Mouse (Mus musculus): ENCODE results near the gene Gucy2e. TPM values are rescaled to one million over a fixed set of nuclear protein-coding genes. Genes with fewer than 3 reads are reported as not detected.

Gene Gucy2e
- polyA plus RNA-seq, 1 experiment from 2014 or later, result not detected

DNA sequence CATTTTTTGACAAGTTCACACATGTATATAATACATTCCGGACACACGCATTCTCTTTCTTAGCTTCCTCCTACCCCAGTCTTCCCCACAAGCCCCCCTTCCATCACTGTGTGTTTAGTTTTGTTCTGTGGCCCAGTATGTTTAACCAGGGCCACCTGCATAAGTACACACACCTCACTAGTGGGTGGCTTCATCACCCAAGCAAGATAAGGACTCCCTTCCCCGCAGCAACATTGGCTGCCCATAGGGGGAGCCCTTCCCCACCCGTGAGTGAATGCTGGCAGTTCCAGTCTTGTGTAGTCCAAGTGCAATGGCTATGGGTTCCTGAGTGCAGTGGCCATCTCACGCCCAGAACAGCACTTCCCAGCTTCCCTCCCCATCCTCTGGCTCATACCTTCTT, 21.5 kb upstream of the Gucy2e start:
- H3K27ac ChIP-seq (replicated peaks), result no peak overlapping the region
- no peak for ATAC-seq (ENCODE audit: insufficient read depth)
- no peak overlapping the region for H3K4me3 ChIP-seq (replicated peaks)
- H3K4me2 ChIP-seq, result peak overlapping the region; percentile 19; the same call in 1 of the 2 replicates
- H3K9ac ChIP-seq, result no peak overlapping the region
- H3K36me3 ChIP-seq (replicated peaks), result no peaks in the 10 kb centered on the region
- peaks cover 5% of the 10 kb centered on the region for H3K4me1 ChIP-seq (replicated peaks)
- no peaks in the 10 kb centered on the region for H3K9me3 ChIP-seq (replicated peaks)
- 44% methylated on average over 5 of the region's 5 CpGs for whole genome bisulfite sequencing (ENCODE audit: insufficient replicate concordance)
- peaks cover 12% of the 10 kb centered on the region; the same call in 1 of the 2 replicates for H3K27me3 ChIP-seq

DNA sequence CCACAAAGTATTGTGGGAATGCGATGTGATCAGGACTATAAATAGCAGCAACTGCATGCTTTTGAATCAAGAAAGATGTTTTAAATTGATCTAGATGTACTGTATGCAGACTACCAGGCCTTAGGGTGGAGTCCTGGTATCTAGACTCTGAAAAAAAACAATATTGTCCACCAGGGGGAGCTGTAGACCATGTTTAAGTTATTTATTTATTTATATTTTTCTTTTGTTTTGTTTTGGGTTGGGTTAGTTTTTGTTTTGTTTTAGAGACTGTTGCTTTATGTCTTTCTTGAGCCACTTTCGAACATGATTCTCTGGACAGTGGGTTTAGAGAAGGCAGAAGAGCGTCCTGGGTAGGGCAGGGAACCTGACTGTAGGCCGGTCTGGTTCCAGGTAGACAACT, 21.0 kb upstream of the Gucy2e start:
- H3K4me1 ChIP-seq (replicated peaks), result peaks cover 5% of the 10 kb centered on the region
- no peak overlapping the region for H3K27ac ChIP-seq (replicated peaks)
- 39% methylated on average over 4 of the region's 4 CpGs for WGBS (ENCODE audit: insufficient replicate concordance)
- H3K4me3 ChIP-seq (replicated peaks), result no peak overlapping the region
- no peaks in the 10 kb centered on the region for H3K36me3 ChIP-seq (replicated peaks)
- peaks cover 12% of the 10 kb centered on the region; the same call in 1 of the 2 replicates for H3K27me3 ChIP-seq
- ATAC-seq (ENCODE audit: insufficient read depth), result no peak
- no peaks in the 10 kb centered on the region for H3K9me3 ChIP-seq (replicated peaks)
- no peak overlapping the region for H3K9ac ChIP-seq
- H3K4me2 ChIP-seq, result peak overlapping the region; percentile 19; the same call in 1 of the 2 replicates

DNA sequence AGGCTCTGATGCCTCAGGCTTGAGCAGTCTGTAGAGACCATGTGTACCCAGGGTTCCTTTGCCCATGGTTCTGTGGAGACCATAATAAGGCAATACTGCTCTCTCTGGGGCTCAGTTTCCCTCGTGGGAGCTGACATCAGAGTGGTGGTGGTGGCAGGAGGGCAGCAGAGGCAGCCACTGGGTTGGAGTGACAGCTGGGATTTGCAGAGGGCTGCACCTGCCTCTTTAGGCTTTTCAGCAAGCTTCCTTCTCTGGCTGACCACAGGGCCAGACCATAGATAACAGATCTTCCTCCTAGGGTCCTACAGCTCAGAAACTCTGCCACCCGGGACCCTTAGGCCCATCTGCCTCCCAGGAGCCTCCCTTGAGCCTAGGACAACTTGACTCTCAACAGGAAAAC, 20.2 kb upstream of the Gucy2e start:
- peaks cover 12% of the 10 kb centered on the region; the same call in 1 of the 2 replicates for H3K27me3 ChIP-seq
- H3K36me3 ChIP-seq (replicated peaks), result no peaks in the 10 kb centered on the region
- peaks cover 5% of the 10 kb centered on the region for H3K4me1 ChIP-seq (replicated peaks)
- ATAC-seq (ENCODE audit: insufficient read depth), result no peak
- H3K4me3 ChIP-seq (replicated peaks), result no peak overlapping the region
- no peak overlapping the region for H3K27ac ChIP-seq (replicated peaks)
- 40% methylated on average over 2 of the region's 2 CpGs for WGBS (ENCODE audit: insufficient replicate concordance)
- H3K4me2 ChIP-seq, result no peak overlapping the region
- H3K9me3 ChIP-seq (replicated peaks), result no peaks in the 10 kb centered on the region
- H3K9ac ChIP-seq, result no peak overlapping the region

DNA sequence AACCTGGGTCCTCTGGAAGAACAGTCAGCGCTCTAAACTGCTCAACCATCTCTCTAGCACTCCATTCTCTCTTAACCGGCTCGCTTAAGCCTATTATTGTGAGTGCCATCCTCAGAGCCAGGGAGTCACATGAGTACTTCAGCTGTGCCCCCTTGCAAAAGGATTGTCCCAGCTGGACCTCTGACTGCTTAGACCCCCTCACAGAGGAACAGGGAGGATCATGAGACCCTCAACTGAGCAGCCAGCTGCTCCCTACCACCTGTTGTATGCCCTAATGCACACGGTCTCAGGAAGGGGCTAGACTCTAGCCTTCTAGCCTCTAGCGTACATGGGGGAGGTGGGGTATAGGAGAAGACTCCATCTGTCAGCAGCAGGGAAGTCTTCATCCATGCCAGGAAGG, 18.0 kb upstream of the Gucy2e start:
- no peak overlapping the region for H3K4me3 ChIP-seq (replicated peaks)
- H3K9me3 ChIP-seq (replicated peaks), result no peaks in the 10 kb centered on the region
- ATAC-seq (ENCODE audit: insufficient read depth), result no peak
- no peak overlapping the region for H3K9ac ChIP-seq
- peaks cover 5% of the 10 kb centered on the region for H3K4me1 ChIP-seq (replicated peaks)
- H3K27ac ChIP-seq (replicated peaks), result no peak overlapping the region
- no peak overlapping the region for H3K4me2 ChIP-seq
- peaks cover 12% of the 10 kb centered on the region; the same call in 1 of the 2 replicates for H3K27me3 ChIP-seq
- H3K36me3 ChIP-seq (replicated peaks), result no peaks in the 10 kb centered on the region
- WGBS (ENCODE audit: insufficient replicate concordance), result 61% methylated on average over 5 of the region's 5 CpGs

DNA sequence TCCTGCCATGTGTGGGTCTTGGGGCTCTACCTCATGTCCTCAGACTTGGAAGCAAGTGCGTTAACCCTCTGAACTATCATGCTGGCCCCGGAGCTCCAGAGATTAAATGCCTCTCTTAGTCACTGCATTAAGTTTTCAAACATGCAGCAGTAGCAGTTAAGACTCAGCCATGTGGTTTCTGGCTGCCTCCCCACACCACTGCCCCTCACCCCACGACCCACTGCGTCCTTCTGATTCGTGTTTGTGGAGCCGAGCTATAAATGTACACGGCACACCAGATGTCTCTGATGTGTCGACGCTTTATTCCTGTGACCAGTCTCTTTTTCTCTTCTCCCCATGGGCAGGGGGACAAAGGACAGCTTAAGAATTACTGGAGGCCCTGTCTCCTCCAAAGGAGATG, 16.3 kb upstream of the Gucy2e start:
- ATAC-seq (ENCODE audit: insufficient read depth), result no peak
- H3K4me3 ChIP-seq (replicated peaks), result no peak overlapping the region
- H3K4me2 ChIP-seq, result no peak overlapping the region
- no peaks in the 10 kb centered on the region for H3K36me3 ChIP-seq (replicated peaks)
- H3K27me3 ChIP-seq, result peaks cover 12% of the 10 kb centered on the region; the same call in 1 of the 2 replicates
- no peaks in the 10 kb centered on the region for H3K9me3 ChIP-seq (replicated peaks)
- WGBS (ENCODE audit: insufficient replicate concordance), result 50% methylated on average over 9 of the region's 9 CpGs
- no peak overlapping the region for H3K27ac ChIP-seq (replicated peaks)
- peaks cover 3% of the 10 kb centered on the region for H3K4me1 ChIP-seq (replicated peaks)
- no peak overlapping the region for H3K9ac ChIP-seq

DNA sequence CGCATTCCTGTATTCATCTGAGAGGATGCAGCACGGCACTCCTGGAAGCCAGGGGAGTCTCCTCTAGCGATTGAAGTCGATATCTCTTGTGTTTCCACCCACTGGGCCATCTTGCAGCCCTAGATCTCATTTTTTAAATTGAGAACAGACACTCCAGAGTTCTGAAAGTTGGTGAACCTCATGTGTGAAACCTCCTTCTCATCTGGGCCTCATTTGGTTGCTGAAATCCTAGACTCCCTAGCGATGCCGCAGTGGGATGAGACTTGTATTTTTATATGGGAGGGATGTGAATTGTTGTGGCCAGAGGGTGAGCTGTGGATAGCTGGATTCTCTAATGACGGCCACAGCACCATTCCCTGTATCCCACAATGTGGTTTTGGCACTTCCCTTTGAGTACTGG, 15.1 kb upstream of the Gucy2e start:
- no peak for ATAC-seq (ENCODE audit: insufficient read depth)
- Histone ChIP-seq H3K9ac (no peak overlapping the region), H3K9me3 (replicated peaks) (no peaks in the 10 kb centered on the region), H3K36me3 (replicated peaks) (no peaks in the 10 kb centered on the region), H3K4me2 (no peak overlapping the region), H3K27ac (replicated peaks) (no peak overlapping the region), H3K4me1 (replicated peaks) (no peaks in the 10 kb centered on the region), H3K4me3 (replicated peaks) (no peak overlapping the region), H3K27me3 (peaks cover 16% of the 10 kb centered on the region)
- 70% methylated on average over 7 of the region's 7 CpGs for WGBS (ENCODE audit: insufficient replicate concordance)

DNA sequence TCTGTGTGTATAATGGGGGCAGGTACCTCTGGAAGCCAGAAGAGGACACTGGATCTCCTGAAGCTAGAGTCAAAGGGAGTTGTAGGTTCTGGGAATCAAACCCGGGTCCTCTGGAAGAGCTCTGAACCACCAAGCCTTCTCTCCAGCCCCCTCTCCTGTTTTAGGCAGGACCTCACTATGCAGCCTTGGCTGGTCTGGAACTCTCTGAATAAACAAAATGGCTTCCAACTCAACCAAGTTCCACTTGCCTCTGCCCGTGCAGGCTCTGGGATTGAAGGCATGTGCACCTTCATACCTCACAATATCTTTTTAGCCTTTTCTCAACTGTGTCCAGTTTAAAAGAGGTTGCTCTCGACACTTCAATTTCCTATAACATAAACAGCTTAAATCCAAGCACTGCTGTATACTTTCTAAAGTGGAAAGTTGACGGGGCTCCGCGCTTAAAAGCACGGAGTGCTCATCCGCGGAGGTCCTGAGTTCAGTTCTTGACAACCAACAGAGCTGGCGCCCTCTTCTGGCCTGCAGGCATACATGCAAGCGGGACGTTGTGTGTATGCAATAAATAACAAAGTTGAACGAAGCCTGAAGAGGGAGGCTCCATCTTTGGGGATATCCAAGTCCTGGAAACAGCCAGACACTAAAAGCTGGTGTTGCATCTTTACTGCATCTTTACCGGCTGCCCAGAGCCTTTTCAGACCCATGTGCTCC, 14.5 kb upstream of the Gucy2e start:
- Histone ChIP-seq H3K4me2 (no peak overlapping the region), H3K4me3 (replicated peaks) (no peak overlapping the region), H3K27me3 (peaks cover 11% of the 10 kb centered on the region), H3K4me1 (replicated peaks) (no peaks in the 10 kb centered on the region), H3K9ac (no peak overlapping the region), H3K27ac (replicated peaks) (no peak overlapping the region), H3K36me3 (replicated peaks) (no peaks in the 10 kb centered on the region), H3K9me3 (replicated peaks) (no peaks in the 10 kb centered on the region)
- no peak for ATAC-seq (ENCODE audit: insufficient read depth)
- WGBS (ENCODE audit: insufficient replicate concordance), result 48% methylated on average over 14 of the region's 14 CpGs

DNA sequence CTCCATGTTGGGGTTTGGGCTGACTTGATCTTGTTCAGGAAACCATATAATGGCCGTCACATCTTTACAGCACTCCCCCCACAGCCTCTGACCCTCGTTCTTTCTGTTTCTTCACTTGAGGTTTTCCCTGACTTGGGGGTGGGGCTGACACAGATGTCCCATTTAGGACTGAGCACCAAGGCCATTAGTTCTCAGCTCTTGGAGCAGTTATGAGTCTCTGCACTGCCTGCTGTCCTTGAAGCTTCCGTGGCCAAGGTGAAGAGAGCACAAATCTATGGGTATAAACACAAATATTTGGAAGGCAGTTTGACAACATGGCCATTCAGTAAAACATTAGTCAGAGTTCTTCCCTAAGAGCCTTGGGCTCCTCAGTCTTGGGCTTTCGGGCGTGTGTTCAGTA, 13.3 kb upstream of the Gucy2e start:
- Histone ChIP-seq H3K27me3 (peaks cover 7% of the 10 kb centered on the region), H3K4me1 (replicated peaks) (no peaks in the 10 kb centered on the region), H3K36me3 (replicated peaks) (no peaks in the 10 kb centered on the region), H3K9me3 (replicated peaks) (no peaks in the 10 kb centered on the region), H3K27ac (replicated peaks) (no peak overlapping the region), H3K9ac (no peak overlapping the region), H3K4me2 (no peak overlapping the region), H3K4me3 (replicated peaks) (no peak overlapping the region)
- no peak for ATAC-seq (ENCODE audit: insufficient read depth)
- 53% methylated on average over 5 of the region's 5 CpGs for WGBS (ENCODE audit: insufficient replicate concordance)

DNA sequence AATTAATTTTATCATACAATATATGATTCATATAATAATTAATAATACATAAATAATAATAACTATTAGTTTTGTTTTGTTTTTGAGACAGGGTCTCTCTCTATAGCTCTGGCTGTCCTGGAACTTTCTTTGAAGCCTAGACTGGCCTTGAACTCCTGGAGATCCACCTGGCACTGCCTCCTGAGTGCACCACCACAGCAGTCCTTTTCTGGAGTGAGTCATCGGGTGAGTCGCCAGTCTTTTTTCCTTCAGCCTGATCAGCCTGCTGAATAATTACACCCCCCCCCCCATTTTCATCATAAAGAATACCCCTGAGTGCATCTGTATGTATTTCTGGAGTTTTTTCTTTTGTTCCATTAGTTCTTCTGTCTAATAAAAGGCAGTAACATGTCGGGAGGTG, 12.3 kb upstream of the Gucy2e start:
- peaks cover 7% of the 10 kb centered on the region for H3K27me3 ChIP-seq
- no peak overlapping the region for H3K4me3 ChIP-seq (replicated peaks)
- no peak overlapping the region for H3K27ac ChIP-seq (replicated peaks)
- no peak overlapping the region for H3K4me2 ChIP-seq
- WGBS (ENCODE audit: insufficient replicate concordance), result 74% methylated on average over 3 of the region's 3 CpGs
- H3K9ac ChIP-seq, result no peak overlapping the region
- no peaks in the 10 kb centered on the region for H3K9me3 ChIP-seq (replicated peaks)
- no peaks in the 10 kb centered on the region for H3K4me1 ChIP-seq (replicated peaks)
- no peaks in the 10 kb centered on the region for H3K36me3 ChIP-seq (replicated peaks)
- no peak for ATAC-seq (ENCODE audit: insufficient read depth)

DNA sequence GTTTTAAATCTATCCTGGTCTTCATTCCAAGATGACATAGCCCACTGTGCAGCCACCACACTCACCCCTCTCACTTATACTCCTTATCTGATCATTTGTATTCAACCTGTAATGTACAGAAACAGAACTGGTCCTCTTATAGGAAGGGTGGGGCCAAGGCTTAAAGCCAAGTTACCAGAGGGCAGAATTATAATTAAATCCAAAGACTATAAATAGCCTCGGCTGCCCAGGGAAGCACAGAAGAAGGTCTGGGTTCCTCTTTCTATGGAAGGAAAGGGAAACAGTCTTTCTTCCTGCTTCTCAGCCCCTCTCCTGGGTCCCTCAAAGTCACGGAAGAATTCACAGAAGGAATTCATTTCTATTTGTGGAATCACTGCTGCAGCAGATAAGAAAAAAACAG, 8.8 kb upstream of the Gucy2e start:
- H3K27ac ChIP-seq (replicated peaks), result no peak overlapping the region
- no peak overlapping the region for H3K4me3 ChIP-seq (replicated peaks)
- no peaks in the 10 kb centered on the region for H3K4me1 ChIP-seq (replicated peaks)
- H3K27me3 ChIP-seq, result peaks cover 7% of the 10 kb centered on the region
- no peaks in the 10 kb centered on the region for H3K36me3 ChIP-seq (replicated peaks)
- no peak overlapping the region for H3K9ac ChIP-seq
- WGBS (ENCODE audit: insufficient replicate concordance), result 11% methylated on average over 2 of the region's 2 CpGs
- no peak overlapping the region for H3K4me2 ChIP-seq
- no peaks in the 10 kb centered on the region for H3K9me3 ChIP-seq (replicated peaks)
- ATAC-seq (ENCODE audit: insufficient read depth), result no peak

DNA sequence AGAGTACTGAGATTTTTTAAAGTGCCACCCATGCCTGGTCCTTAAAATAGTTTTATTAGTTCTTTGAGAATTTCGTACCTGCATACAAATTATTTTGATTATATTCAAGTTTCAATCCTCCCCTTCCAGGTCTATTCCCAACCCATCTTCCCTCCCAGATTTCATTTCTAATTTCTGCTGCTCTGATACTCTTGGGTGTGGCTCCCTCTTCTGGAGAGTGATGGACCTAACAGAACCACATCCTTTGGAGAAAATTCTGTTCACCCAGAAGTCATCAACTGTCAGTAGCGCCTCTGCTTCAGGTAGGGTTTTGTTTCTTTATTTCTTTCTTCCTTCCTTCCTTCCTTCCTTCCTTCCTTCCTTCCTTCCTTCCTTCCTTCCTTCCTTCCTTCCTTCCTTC, 8.1 kb upstream of the Gucy2e start:
- Histone ChIP-seq H3K4me1 (replicated peaks) (no peaks in the 10 kb centered on the region), H3K9ac (no peak overlapping the region), H3K27me3 (peaks cover 7% of the 10 kb centered on the region), H3K36me3 (replicated peaks) (no peaks in the 10 kb centered on the region), H3K9me3 (replicated peaks) (no peaks in the 10 kb centered on the region), H3K4me3 (replicated peaks) (no peak overlapping the region), H3K27ac (replicated peaks) (no peak overlapping the region), H3K4me2 (no peak overlapping the region)
- ATAC-seq (ENCODE audit: insufficient read depth), result no peak
- 9% methylated on average over 2 of the region's 2 CpGs for WGBS (ENCODE audit: insufficient replicate concordance)

All from liver, embryonic 15.5 days (tissue).